Mouse (Mus musculus) E14TG2a.4 (cell line): ENCODE measurements around the gene Myom3.

ENCODE experiments used
- CTCF ChIP-seq: conservative IDR thresholded peaks from 2 replicates; pipeline ENCODE4 v1.5.1; 2014; ENCODE audit warnings: low read length
- NANOG ChIP-seq: IDR thresholded peaks from 2 replicates; pipeline ENCODE4 v1.6.1; 2014; ENCODE audit warnings: borderline replicate concordance, low read length, mixed read lengths

- TF ChIP-seq CTCF (no peak), NANOG (no peak)
These were observed 91.0 kb downstream of the Myom3 start for GRCm38 (mm10) chr4:135850411-135851095.
